Mouse (Mus musculus) midbrain, embryonic 12.5 days (tissue): Measurements from ENCODE around the gene Coro2b. TPM values are rescaled to one million over a fixed set of nuclear protein-coding genes. Genes with fewer than 3 reads are reported as not detected.

ENCODE experiments used
- ATAC-seq: fragments of 200-750 bp; cut with Nextera tagmentation; 2 replicates; pipeline ENCODE4 v1.8.0; 2017; ENCODE audit warnings: low read depth, moderate TSS enrichment, moderate library complexity; ENCODE audit not compliant: low FRiP score
- H3K27ac ChIP-seq: fragments of 300-500 bp; sonication (generic); replicated peaks from 2 replicates; pipeline ENCODE4 v1.5.1; 2016; ENCODE audit warnings: mild to moderate bottlenecking
- H3K27me3 ChIP-seq: fragments of 300-500 bp; sonication (generic); 2 replicates; pipeline ENCODE4 v1.6.1; 2016; ENCODE audit warnings: mild to moderate bottlenecking
- H3K36me3 ChIP-seq: fragments of 300-500 bp; sonication (generic); 2 replicates; pipeline ENCODE4 v1.6.1; 2016
- H3K4me1 ChIP-seq: fragments of 300-500 bp; sonication (generic); 2 replicates; pipeline ENCODE4 v1.6.1; 2016
- H3K4me2 ChIP-seq: fragments of 300-500 bp; sonication (generic); replicated peaks from 2 replicates; pipeline ENCODE4 v1.6.1; 2016; ENCODE audit warnings: mild to moderate bottlenecking, moderate library complexity
- H3K4me3 ChIP-seq: fragments of 300-500 bp; sonication (generic); 2 replicates; pipeline ENCODE4 v1.5.1; 2016; ENCODE audit warnings: mild to moderate bottlenecking
- H3K9ac ChIP-seq: fragments of 300-500 bp; sonication (generic); replicated peaks from 2 replicates; pipeline ENCODE4 v1.6.1; 2016; ENCODE audit warnings: mild to moderate bottlenecking, moderate library complexity
- H3K9me3 ChIP-seq: fragments of 300-500 bp; sonication (generic); 2 replicates; pipeline ENCODE4 v1.6.1; 2016; ENCODE audit warnings: mild to moderate bottlenecking
- WGBS: fragments of 180-500 bp; shearing (Covaris S2); methylation state at CpG from one replicate; pipeline ENCODE4 v1.1.7; 2016; 5-methylcytosine and 5-hydroxymethylcytosine counted together
- polyA plus RNA-seq: library from polyadenylated mRNA; unstranded; fragments of >200 nt; fragmentation: Nextera tagmentation; extraction: Ambion mirVana; gene quantifications from 2 replicates; pipeline ENCODE4 v1.2.1, GENCODE M21; 2016

The Coro2b gene
- polyA plus RNA-seq, 1 experiment from 2014 or later = 34.0 TPM

- Histone ChIP-seq H3K27me3 (no peaks in the 10 kb centered on the region), H3K4me2 (no peak overlapping the region), H3K9ac (no peak overlapping the region), H3K4me3 (no peak overlapping the region), H3K36me3 (peaks cover 60% of the 10 kb centered on the region), H3K27ac (no peak overlapping the region), H3K9me3 (no peaks in the 10 kb centered on the region), H3K4me1 (peaks cover 28% of the 10 kb centered on the region)
- no peak for ATAC-seq
- 60% methylated on average over 18 of the region's 18 CpGs for WGBS
These were observed 163.4 kb downstream of the Coro2b start for GRCm38 (mm10) chr9:62373222-62374123.

- H3K4me2 ChIP-seq = no peak overlapping the region
- no peaks in the 10 kb centered on the region for H3K9me3 ChIP-seq
- H3K4me1 ChIP-seq = peaks cover 36% of the 10 kb centered on the region
- no peaks in the 10 kb centered on the region for H3K27me3 ChIP-seq
- H3K9ac ChIP-seq = no peak overlapping the region
- peaks cover 54% of the 10 kb centered on the region for H3K36me3 ChIP-seq
- ATAC-seq = no peak
- H3K27ac ChIP-seq = no peak overlapping the region
- H3K4me3 ChIP-seq = no peak overlapping the region
- WGBS = 84% methylated on average over 9 of the region's 9 CpGs
These were observed 164.2 kb downstream of the Coro2b start for GRCm38 (mm10) chr9:62372556-62373221.

- 79% methylated on average over 16 of the region's 16 CpGs for WGBS
- ATAC-seq = no peak
- Histone ChIP-seq H3K9ac (no peak overlapping the region), H3K27me3 (no peaks in the 10 kb centered on the region), H3K9me3 (no peaks in the 10 kb centered on the region), H3K36me3 (peaks cover 46% of the 10 kb centered on the region), H3K4me2 (no peak overlapping the region), H3K4me3 (no peak overlapping the region), H3K4me1 (peaks cover 43% of the 10 kb centered on the region), H3K27ac (no peak overlapping the region)
These were observed 164.9 kb downstream of the Coro2b start for GRCm38 (mm10) chr9:62371745-62372555.

- Histone ChIP-seq H3K36me3 (peaks cover 34% of the 10 kb centered on the region), H3K9ac (no peak overlapping the region), H3K4me3 (no peak overlapping the region), H3K4me1 (peaks cover 55% of the 10 kb centered on the region), H3K27ac (no peak overlapping the region), H3K9me3 (no peaks in the 10 kb centered on the region), H3K27me3 (no peaks in the 10 kb centered on the region), H3K4me2 (no peak overlapping the region)
- 79% methylated on average over 6 of the region's 6 CpGs for WGBS
- ATAC-seq = no peak
These were observed 166.1 kb downstream of the Coro2b start for GRCm38 (mm10) chr9:62370648-62371280.

GRCm38 (mm10) chr9:62370186-62370585 lies 166.7 kb downstream of the Coro2b start:
- Histone ChIP-seq H3K9ac (no peak overlapping the region), H3K4me2 (no peak overlapping the region), H3K36me3 (peaks cover 29% of the 10 kb centered on the region), H3K27me3 (no peaks in the 10 kb centered on the region), H3K27ac (no peak overlapping the region), H3K4me1 (peaks cover 61% of the 10 kb centered on the region), H3K9me3 (no peaks in the 10 kb centered on the region), H3K4me3 (no peak overlapping the region)
- WGBS = 74% methylated on average over 9 of the region's 9 CpGs
- no peak for ATAC-seq

Other genes with a start within 250 kb of the Coro2b start
- 182 and 184 TPM in 2 replicates for gene Anp32a, start 195.8 kb downstream of the Coro2b start, polyA plus RNA-seq
- 4.8 and 5.0 TPM in 2 replicates for gene Itga11, start 140.8 kb upstream of the Coro2b start, polyA plus RNA-seq